Mouse (Mus musculus) brain, embryonic 14.5 days (tissue): ENCODE results near the gene Fkbp4.

Experiments
- CTCF ChIP-seq: fragments of 200-500 bp; IDR thresholded peaks from 2 replicates; pipeline ENCODE4 v1.5.1; 2012; ENCODE audit warnings: inconsistent platforms, mild to moderate bottlenecking, moderate library complexity, borderline replicate concordance; ENCODE audit not compliant: insufficient read depth, insufficient read length; ENCODE audit errors: extremely low read depth
- POLR2A ChIP-seq: fragments of 200-500 bp; IDR thresholded peaks from 2 replicates; pipeline ENCODE4 v1.6.1; 2012; ENCODE audit warnings: mild to moderate bottlenecking, inconsistent platforms, borderline replicate concordance; ENCODE audit not compliant: poor library complexity, insufficient read depth, insufficient read length, severe bottlenecking; ENCODE audit errors: extremely low read depth

- no peak for TF ChIP-seq CTCF
- TF ChIP-seq POLR2A, result peak; percentile 39; the same call in 1 of the 2 replicates
Observed at GRCm38 (mm10) chr6:128424269-128425019, 14.0 kb downstream of the Fkbp4 start, which contains the start of gene Itfg2.
